Mouse (Mus musculus) intestine, embryonic 14.5 days (tissue): ENCODE data around the gene Nav1. TPM values are rescaled to one million over a fixed set of nuclear protein-coding genes. Genes with fewer than 3 reads are reported as not detected.

Source experiments
- ATAC-seq: fragments of 200-750 bp; cut with Nextera tagmentation; replicated peaks from 2 replicates; pipeline ENCODE4 v1.8.0; 2017; ENCODE audit warnings: low read depth, moderate number of reproducible peaks, moderate TSS enrichment, moderate library complexity; ENCODE audit not compliant: low FRiP score, low TSS enrichment
- DNase-seq: peaks from one replicate; pipeline ENCODE4 v3.0.0-alpha.2; 2018; ENCODE audit warnings: low spot score
- H3K27ac ChIP-seq: fragments of 300-500 bp; sonication (generic); 2 replicates; pipeline ENCODE4 v1.5.1; 2014; ENCODE audit warnings: low read depth, mild to moderate bottlenecking, control low read depth
- H3K27me3 ChIP-seq: fragments of 300-500 bp; sonication (generic); replicated peaks from 2 replicates; pipeline ENCODE4 v1.6.1; 2014; ENCODE audit warnings: low read length, control low read depth; ENCODE audit not compliant: control insufficient read depth, insufficient read depth
- H3K36me3 ChIP-seq: fragments of 300-500 bp; sonication (generic); 2 replicates; pipeline ENCODE4 v1.6.1; 2014; ENCODE audit warnings: low read length, control low read depth; ENCODE audit not compliant: control insufficient read depth, insufficient read depth
- H3K4me1 ChIP-seq: fragments of 300-500 bp; sonication (generic); replicated peaks from 2 replicates; pipeline ENCODE4 v1.6.1; 2014; ENCODE audit warnings: low read length, control low read depth, mixed read lengths; ENCODE audit not compliant: control insufficient read depth, insufficient read depth
- H3K4me2 ChIP-seq: fragments of 300-500 bp; sonication (generic); 2 replicates; pipeline ENCODE4 v1.6.1; 2014; ENCODE audit warnings: low read length
- H3K4me3 ChIP-seq: fragments of 300-500 bp; sonication (generic); 2 replicates; pipeline ENCODE4 v1.5.1; 2014; ENCODE audit warnings: low read depth, low read length, control low read depth, mixed read lengths
- H3K9ac ChIP-seq: fragments of 300-500 bp; sonication (generic); 2 replicates; pipeline ENCODE4 v1.6.1; 2014; ENCODE audit warnings: mild to moderate bottlenecking, low read length
- H3K9me3 ChIP-seq: fragments of 300-500 bp; sonication (generic); 2 replicates; pipeline ENCODE4 v1.6.1; 2016; ENCODE audit warnings: low read length, control low read depth; ENCODE audit not compliant: control insufficient read depth
- WGBS: fragments of 180-500 bp; shearing (Covaris S2); extraction: QIAGEN DNeasy Blood & Tissue Kit; methylation state at CpG from one replicate; pipeline ENCODE4 v1.1.7; 2014; 5-methylcytosine and 5-hydroxymethylcytosine counted together
- polyA plus RNA-seq: library from polyadenylated mRNA; unstranded; fragments of >200 nt; fragmentation: Nextera tagmentation; extraction: Ambion mirVana; gene quantifications from 2 replicates; pipeline ENCODE4 v1.2.1, GENCODE M21; 2014

Gene Nav1
- polyA plus RNA-seq, 1 experiment from 2014 or later = 21.2 TPM

- Histone ChIP-seq H3K27me3 (no peaks in the 10 kb centered on the region), H3K27ac (no peak overlapping the region), H3K4me1 (0 out of 2 replicates have a peak, but pooled peaks cover 6% of the 10 kb centered on the region), H3K9me3 (no peaks in the 10 kb centered on the region), H3K36me3 (no peaks in the 10 kb centered on the region; the same call in 1 of the 2 replicates), H3K4me2 (no peak overlapping the region), H3K4me3 (no peak overlapping the region), H3K9ac (no peak overlapping the region)
- DNase-seq (no peak), ATAC-seq (no peak)
- WGBS = 89% methylated on average over 12 of the region's 12 CpGs
Observed at GRCm38 (mm10) chr1:135606355-135607015, 610 bp downstream of the Nav1 start.

GRCm38 (mm10) chr1:135605530-135605929 lies 1.6 kb downstream of the Nav1 start:
- Histone ChIP-seq H3K9me3 (no peaks in the 10 kb centered on the region), H3K4me2 (no peak overlapping the region), H3K9ac (no peak overlapping the region), H3K4me3 (no peak overlapping the region), H3K4me1 (0 out of 2 replicates have a peak, but pooled peaks cover 6% of the 10 kb centered on the region), H3K27ac (no peak overlapping the region), H3K36me3 (no peaks in the 10 kb centered on the region; the same call in 1 of the 2 replicates), H3K27me3 (no peaks in the 10 kb centered on the region)
- ATAC-seq = no peak
- no peak for DNase-seq
- WGBS = 60% methylated on average over 5 of the region's 5 CpGs

GRCm38 (mm10) chr1:135604361-135605052 lies 2.6 kb downstream of the Nav1 start:
- no peaks in the 10 kb centered on the region for H3K27me3 ChIP-seq
- H3K4me3 ChIP-seq = no peak overlapping the region
- no peak for ATAC-seq
- DNase-seq = no peak
- H3K4me2 ChIP-seq = no peak overlapping the region
- WGBS = 74% methylated on average over 7 of the region's 7 CpGs
- H3K27ac ChIP-seq = no peak overlapping the region
- H3K36me3 ChIP-seq = no peaks in the 10 kb centered on the region; the same call in 1 of the 2 replicates
- H3K9me3 ChIP-seq = no peaks in the 10 kb centered on the region
- 0 out of 2 replicates have a peak, but pooled peaks cover 6% of the 10 kb centered on the region for H3K4me1 ChIP-seq
- no peak overlapping the region for H3K9ac ChIP-seq

GRCm38 (mm10) chr1:135603121-135603870 lies 3.8 kb downstream of the Nav1 start:
- H3K27me3 ChIP-seq = no peaks in the 10 kb centered on the region
- 38% methylated on average over 11 of the region's 11 CpGs for WGBS
- H3K36me3 ChIP-seq = no peaks in the 10 kb centered on the region; the same call in 1 of the 2 replicates
- 0 out of 2 replicates have a peak, but pooled peaks cover 6% of the 10 kb centered on the region for H3K4me1 ChIP-seq
- DNase-seq (no peak), ATAC-seq (no peak)
- no peak overlapping the region; the same call in 1 of the 2 replicates for H3K27ac ChIP-seq
- no peak overlapping the region for H3K9ac ChIP-seq
- no peak overlapping the region for H3K4me3 ChIP-seq
- no peak overlapping the region for H3K4me2 ChIP-seq
- no peaks in the 10 kb centered on the region for H3K9me3 ChIP-seq

GRCm38 (mm10) chr1:135600023-135601005 lies 6.8 kb downstream of the Nav1 start:
- Histone ChIP-seq H3K36me3 (no peaks in the 10 kb centered on the region), H3K4me3 (no peak overlapping the region), H3K27me3 (no peaks in the 10 kb centered on the region), H3K27ac (no peak overlapping the region), H3K9me3 (no peaks in the 10 kb centered on the region), H3K4me2 (no peak overlapping the region), H3K9ac (no peak overlapping the region), H3K4me1 (peaks cover 17% of the 10 kb centered on the region)
- 66% methylated on average over 15 of the region's 15 CpGs for WGBS
- ATAC-seq = no peak
- DNase-seq = no peak

- ATAC-seq = no peak
- no peaks in the 10 kb centered on the region for H3K36me3 ChIP-seq
- 77% methylated on average over 8 of the region's 8 CpGs for WGBS
- no peak overlapping the region for H3K4me2 ChIP-seq
- H3K9ac ChIP-seq = no peak overlapping the region
- H3K4me1 ChIP-seq = peaks cover 17% of the 10 kb centered on the region
- DNase-seq = no peak
- H3K9me3 ChIP-seq = no peaks in the 10 kb centered on the region
- H3K27me3 ChIP-seq = no peaks in the 10 kb centered on the region
- no peak overlapping the region for H3K4me3 ChIP-seq
- H3K27ac ChIP-seq = no peak overlapping the region
Observed at GRCm38 (mm10) chr1:135598251-135598879, 8.7 kb downstream of the Nav1 start.

- ATAC-seq = no peak
- Histone ChIP-seq H3K4me2 (no peak overlapping the region), H3K27me3 (no peaks in the 10 kb centered on the region), H3K9ac (no peak overlapping the region), H3K4me1 (peaks cover 15% of the 10 kb centered on the region), H3K27ac (no peak overlapping the region), H3K9me3 (no peaks in the 10 kb centered on the region), H3K4me3 (no peak overlapping the region), H3K36me3 (no peaks in the 10 kb centered on the region)
- DNase-seq = no peak
- 49% methylated on average over 9 of the region's 9 CpGs for WGBS
Observed at GRCm38 (mm10) chr1:135594279-135594903, 12.7 kb downstream of the Nav1 start.
